Mouse (Mus musculus): Measurements from ENCODE around the gene Nyap1. TPM values are rescaled to one million over a fixed set of nuclear protein-coding genes. Genes with fewer than 3 reads are reported as not detected.

The Nyap1 gene
- polyA plus RNA-seq, 1 experiment from 2014 or later: 4.4 TPM

DNA sequence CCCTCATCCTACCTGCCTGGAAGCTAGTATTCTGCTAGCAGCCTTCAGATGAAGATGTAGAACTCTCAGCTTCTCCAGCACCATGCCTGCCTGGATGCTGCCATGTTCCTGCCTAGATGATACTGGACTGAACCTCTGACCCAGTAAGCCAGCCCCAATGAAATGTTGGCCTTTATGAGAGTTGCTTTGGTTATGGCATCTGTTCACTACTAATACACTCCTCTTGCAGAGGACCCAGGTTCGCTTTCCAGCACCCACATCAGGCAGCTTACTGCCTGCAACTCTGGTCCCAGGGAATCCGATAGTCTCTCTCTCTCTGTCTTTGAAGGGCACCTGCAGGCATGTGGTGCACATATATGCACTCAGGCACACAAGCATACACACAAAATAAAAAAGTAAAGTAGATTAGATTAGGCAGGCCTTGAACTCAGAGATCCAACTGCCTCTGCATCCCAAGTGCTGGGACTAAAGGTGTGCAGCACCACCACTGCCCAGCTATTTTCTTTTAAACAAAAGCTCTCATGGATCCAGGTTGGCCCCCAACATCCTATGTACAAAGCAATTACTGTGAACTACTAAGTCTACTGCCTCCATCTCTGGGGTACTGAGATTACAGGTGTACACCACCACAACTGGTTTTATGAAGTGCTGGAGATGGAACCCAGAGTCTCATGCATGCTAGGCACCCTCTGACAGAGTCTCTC is 34.3 kb upstream of the Nyap1 start:
- no peak overlapping the region for H3K4me2 ChIP-seq (ENCODE audit: low read depth)
- H3K27ac ChIP-seq (ENCODE audit: low read depth, low read length): no peak overlapping the region
- no peak for DNase-seq (ENCODE audit: low spot score)
- ATAC-seq (ENCODE audit: insufficient read depth, low FRiP score, low TSS enrichment): no peak
- peaks cover 10% of the 10 kb centered on the region for H3K4me1 ChIP-seq (ENCODE audit: control insufficient read depth, insufficient read depth, low read length)
- WGBS: 94% methylated on average over 2 of the region's 2 CpGs
- no peaks in the 10 kb centered on the region for H3K27me3 ChIP-seq (ENCODE audit: control insufficient read depth, insufficient read depth, low read length)
- H3K9ac ChIP-seq (ENCODE audit: low read length): no peak overlapping the region
- peaks cover 2% of the 10 kb centered on the region; the same call in 1 of the 2 replicates for H3K36me3 ChIP-seq (ENCODE audit: control insufficient read depth, insufficient read depth, low read length)
- H3K9me3 ChIP-seq (ENCODE audit: control insufficient read depth, low read length): no peaks in the 10 kb centered on the region
- no peak overlapping the region for H3K4me3 ChIP-seq (ENCODE audit: low read depth, low read length)

DNA sequence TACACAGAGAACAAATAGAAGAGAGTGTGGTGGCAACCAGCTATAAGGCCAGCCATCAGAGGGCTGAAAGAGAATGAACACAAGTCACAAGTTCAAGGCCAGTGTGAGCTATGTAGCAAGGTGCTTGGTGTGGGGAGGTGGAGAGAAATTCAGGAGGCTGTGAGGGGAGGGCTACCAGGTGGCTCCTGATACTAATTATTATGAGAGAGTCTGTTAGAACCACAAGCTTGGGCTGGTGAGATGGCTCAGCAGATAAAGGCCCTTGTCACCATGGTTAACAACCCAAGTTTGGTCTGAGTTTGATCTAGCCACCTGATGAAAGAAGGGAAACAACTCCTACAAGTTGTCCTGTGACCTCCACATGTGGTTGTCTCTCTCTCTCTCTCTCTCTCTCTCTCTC is 31.3 kb upstream of the Nyap1 start:
- Histone ChIP-seq H3K27ac (ENCODE audit: low read depth, low read length) (no peak overlapping the region), H3K9ac (ENCODE audit: low read length) (no peak overlapping the region), H3K36me3 (ENCODE audit: control insufficient read depth, insufficient read depth, low read length) (no peaks in the 10 kb centered on the region), H3K4me2 (ENCODE audit: low read depth) (no peak overlapping the region), H3K4me1 (ENCODE audit: control insufficient read depth, insufficient read depth, low read length) (no peaks in the 10 kb centered on the region), H3K4me3 (ENCODE audit: low read depth, low read length) (no peak overlapping the region), H3K27me3 (ENCODE audit: control insufficient read depth, insufficient read depth, low read length) (no peaks in the 10 kb centered on the region), H3K9me3 (ENCODE audit: control insufficient read depth, low read length) (no peaks in the 10 kb centered on the region)
- ATAC-seq (ENCODE audit: insufficient read depth, low FRiP score, low TSS enrichment) (no peak), DNase-seq (ENCODE audit: low spot score) (no peak)

DNA sequence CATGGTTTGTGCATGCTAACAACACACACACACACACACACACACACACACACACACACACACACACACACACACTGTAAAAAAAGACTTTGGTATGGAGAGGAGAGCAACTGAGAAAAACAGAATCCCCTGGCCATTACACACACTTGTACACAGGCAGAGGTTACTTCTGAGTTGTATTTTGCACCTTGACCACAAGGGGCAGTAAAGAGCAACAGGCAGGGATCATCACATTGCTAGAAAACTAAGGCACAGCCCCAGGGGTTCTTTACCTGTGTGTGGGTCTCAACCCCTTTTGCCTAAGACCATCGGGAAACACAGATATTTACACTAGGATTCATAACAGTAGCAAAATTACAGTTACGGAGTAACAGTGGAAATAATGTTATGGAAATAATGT is 29.3 kb upstream of the Nyap1 start:
- H3K36me3 ChIP-seq (ENCODE audit: control insufficient read depth, insufficient read depth, low read length): no peaks in the 10 kb centered on the region
- H3K4me3 ChIP-seq (ENCODE audit: low read depth, low read length): no peak overlapping the region
- WGBS: 47% methylated on average over 2 of the region's 2 CpGs
- no peaks in the 10 kb centered on the region for H3K27me3 ChIP-seq (ENCODE audit: control insufficient read depth, insufficient read depth, low read length)
- peak; percentile 37 for DNase-seq (ENCODE audit: low spot score)
- no peaks in the 10 kb centered on the region for H3K9me3 ChIP-seq (ENCODE audit: control insufficient read depth, low read length)
- H3K27ac ChIP-seq (ENCODE audit: low read depth, low read length): no peak overlapping the region
- H3K4me2 ChIP-seq (ENCODE audit: low read depth): no peak overlapping the region
- H3K9ac ChIP-seq (ENCODE audit: low read length): no peak overlapping the region
- H3K4me1 ChIP-seq (ENCODE audit: control insufficient read depth, insufficient read depth, low read length): no peaks in the 10 kb centered on the region
- no peak for ATAC-seq (ENCODE audit: insufficient read depth, low FRiP score, low TSS enrichment)

DNA sequence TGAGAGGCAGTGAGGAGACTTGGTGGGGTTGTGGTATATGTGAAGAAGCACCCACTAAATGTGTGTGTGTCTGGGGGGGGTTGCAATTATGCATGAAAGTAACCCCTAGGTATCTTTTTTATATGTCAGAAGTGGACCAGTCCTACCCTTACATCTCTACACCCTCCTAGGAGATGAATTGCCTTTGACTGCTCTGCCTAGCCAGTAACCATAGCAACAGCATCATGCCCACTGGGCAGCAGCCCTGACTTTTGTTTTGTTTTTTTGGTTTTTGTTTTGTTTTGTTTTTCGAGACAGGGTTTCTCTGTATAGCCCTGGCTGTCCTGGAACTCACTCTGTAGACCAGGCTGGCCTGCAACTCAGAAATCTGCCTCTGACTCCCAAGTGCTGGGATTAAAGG is 27.1 kb upstream of the Nyap1 start:
- Histone ChIP-seq H3K4me3 (ENCODE audit: low read depth, low read length) (no peak overlapping the region), H3K27me3 (ENCODE audit: control insufficient read depth, insufficient read depth, low read length) (no peaks in the 10 kb centered on the region), H3K4me2 (ENCODE audit: low read depth) (no peak overlapping the region), H3K9me3 (ENCODE audit: control insufficient read depth, low read length) (no peaks in the 10 kb centered on the region), H3K4me1 (ENCODE audit: control insufficient read depth, insufficient read depth, low read length) (no peaks in the 10 kb centered on the region), H3K9ac (ENCODE audit: low read length) (no peak overlapping the region), H3K27ac (ENCODE audit: low read depth, low read length) (no peak overlapping the region), H3K36me3 (ENCODE audit: control insufficient read depth, insufficient read depth, low read length) (no peaks in the 10 kb centered on the region)
- WGBS: 43% methylated on average over 1 of the region's 1 CpGs
- DNase-seq (ENCODE audit: low spot score): no peak
- no peak for ATAC-seq (ENCODE audit: insufficient read depth, low FRiP score, low TSS enrichment)

- Histone ChIP-seq H3K4me1 (ENCODE audit: control insufficient read depth, insufficient read depth, low read length) (no peaks in the 10 kb centered on the region), H3K36me3 (ENCODE audit: control insufficient read depth, insufficient read depth, low read length) (no peaks in the 10 kb centered on the region), H3K4me3 (ENCODE audit: low read depth, low read length) (no peak overlapping the region), H3K9ac (ENCODE audit: low read length) (no peak overlapping the region), H3K27me3 (ENCODE audit: control insufficient read depth, insufficient read depth, low read length) (no peaks in the 10 kb centered on the region), H3K9me3 (ENCODE audit: control insufficient read depth, low read length) (no peaks in the 10 kb centered on the region), H3K4me2 (ENCODE audit: low read depth) (no peak overlapping the region), H3K27ac (ENCODE audit: low read depth, low read length) (no peak overlapping the region)
- no peak for ATAC-seq (ENCODE audit: insufficient read depth, low FRiP score, low TSS enrichment)
- WGBS: 65% methylated on average over 3 of the region's 3 CpGs
- DNase-seq (ENCODE audit: low spot score): peak; percentile 55
Measured at GRCm38 (mm10) chr5:137766270-137766669, 24.9 kb upstream of the Nyap1 start.

DNA sequence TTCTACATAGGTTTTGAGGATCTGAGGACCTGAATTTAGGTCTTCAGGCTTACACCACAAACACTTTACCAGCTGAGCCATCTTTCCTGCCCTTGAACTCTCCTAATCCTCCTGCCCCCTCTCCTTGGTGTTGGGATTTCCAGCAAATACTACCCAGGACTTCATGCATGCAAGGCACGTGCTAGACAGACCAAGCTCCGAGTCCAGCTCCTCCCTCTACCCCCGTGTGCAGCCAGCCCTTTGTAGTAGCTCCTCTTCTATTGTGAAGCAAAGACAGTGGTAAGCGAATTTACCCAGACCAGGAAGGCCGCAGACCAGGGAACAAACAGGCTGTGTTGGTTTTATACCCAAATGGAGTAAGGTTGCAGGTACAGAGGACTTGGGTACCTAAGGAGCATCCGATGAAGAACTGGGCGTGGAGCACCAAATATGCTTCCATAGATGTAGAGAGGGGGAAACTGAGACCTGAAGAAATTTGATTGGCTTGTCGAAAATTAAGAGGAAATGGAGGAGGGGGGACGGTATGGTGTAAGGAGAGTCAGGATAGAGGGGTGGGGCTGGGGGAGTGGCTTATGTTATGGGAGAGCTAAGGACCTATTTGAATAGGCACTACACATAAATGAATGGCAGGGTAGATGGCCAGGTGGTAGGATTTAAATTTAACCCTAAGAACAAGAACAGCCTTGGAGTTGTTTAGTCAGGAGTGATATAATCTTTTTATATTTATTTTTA is 23.4 kb upstream of the Nyap1 start:
- no peaks in the 10 kb centered on the region for H3K9me3 ChIP-seq (ENCODE audit: control insufficient read depth, low read length)
- H3K4me3 ChIP-seq (ENCODE audit: low read depth, low read length): no peak overlapping the region
- DNase-seq (ENCODE audit: low spot score): no peak
- no peak overlapping the region for H3K9ac ChIP-seq (ENCODE audit: low read length)
- H3K36me3 ChIP-seq (ENCODE audit: control insufficient read depth, insufficient read depth, low read length): no peaks in the 10 kb centered on the region
- no peak for ATAC-seq (ENCODE audit: insufficient read depth, low FRiP score, low TSS enrichment)
- H3K4me1 ChIP-seq (ENCODE audit: control insufficient read depth, insufficient read depth, low read length): no peaks in the 10 kb centered on the region
- no peaks in the 10 kb centered on the region for H3K27me3 ChIP-seq (ENCODE audit: control insufficient read depth, insufficient read depth, low read length)
- WGBS: 59% methylated on average over 9 of the region's 9 CpGs
- H3K27ac ChIP-seq (ENCODE audit: low read depth, low read length): no peak overlapping the region
- no peak overlapping the region for H3K4me2 ChIP-seq (ENCODE audit: low read depth)

- Histone ChIP-seq H3K4me1 (ENCODE audit: control insufficient read depth, insufficient read depth, low read length) (no peaks in the 10 kb centered on the region), H3K9ac (ENCODE audit: low read length) (no peak overlapping the region), H3K36me3 (ENCODE audit: control insufficient read depth, insufficient read depth, low read length) (no peaks in the 10 kb centered on the region), H3K4me3 (ENCODE audit: low read depth, low read length) (no peak overlapping the region), H3K27me3 (ENCODE audit: control insufficient read depth, insufficient read depth, low read length) (no peaks in the 10 kb centered on the region), H3K4me2 (ENCODE audit: low read depth) (no peak overlapping the region), H3K27ac (ENCODE audit: low read depth, low read length) (no peak overlapping the region), H3K9me3 (ENCODE audit: control insufficient read depth, low read length) (no peaks in the 10 kb centered on the region)
- 32% methylated on average over 4 of the region's 4 CpGs for WGBS
- DNase-seq (ENCODE audit: low spot score) (peak; percentile 75), ATAC-seq (ENCODE audit: insufficient read depth, low FRiP score, low TSS enrichment) (peak; percentile 32; the same call in 1 of the 2 replicates)
Measured at GRCm38 (mm10) chr5:137759971-137760412, 18.6 kb upstream of the Nyap1 start.

DNA sequence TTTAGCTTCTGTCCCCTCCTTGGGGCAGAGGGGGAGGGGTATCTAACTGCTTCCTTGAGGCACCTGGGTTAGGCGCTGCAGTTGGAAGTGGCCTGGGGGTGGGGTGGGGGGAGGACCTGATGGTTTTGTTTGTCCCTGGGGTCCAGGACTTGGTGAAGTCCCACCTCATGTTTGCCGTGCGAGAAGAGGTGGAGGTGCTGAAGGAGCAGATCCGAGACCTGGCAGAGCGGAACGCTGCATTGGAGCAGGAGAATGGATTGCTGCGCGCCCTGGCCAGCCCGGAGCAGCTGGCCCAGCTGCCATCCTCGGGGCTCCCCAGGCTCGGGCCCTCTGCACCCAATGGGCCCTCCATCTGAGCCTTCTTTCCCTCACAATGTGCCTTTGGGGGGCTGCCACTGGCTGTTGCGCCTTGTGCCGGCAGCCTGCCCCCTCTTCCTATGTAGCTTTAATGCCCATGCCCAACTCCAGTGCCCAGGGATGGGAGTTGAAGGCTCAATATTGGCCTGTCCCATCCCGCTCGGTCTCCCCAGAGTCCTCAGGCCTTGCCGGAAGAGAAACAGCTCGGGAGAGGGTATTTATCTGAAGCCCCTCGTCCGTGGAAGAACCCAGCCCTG is 17.6 kb upstream of the Nyap1 start:
- DNase-seq (ENCODE audit: low spot score) (no peak), ATAC-seq (ENCODE audit: insufficient read depth, low FRiP score, low TSS enrichment) (no peak)
- Histone ChIP-seq H3K9ac (ENCODE audit: low read length) (no peak overlapping the region), H3K4me2 (ENCODE audit: low read depth) (no peak overlapping the region), H3K27ac (ENCODE audit: low read depth, low read length) (no peak overlapping the region), H3K4me1 (ENCODE audit: control insufficient read depth, insufficient read depth, low read length) (no peaks in the 10 kb centered on the region), H3K4me3 (ENCODE audit: low read depth, low read length) (no peak overlapping the region), H3K36me3 (ENCODE audit: control insufficient read depth, insufficient read depth, low read length) (no peaks in the 10 kb centered on the region), H3K27me3 (ENCODE audit: control insufficient read depth, insufficient read depth, low read length) (no peaks in the 10 kb centered on the region), H3K9me3 (ENCODE audit: control insufficient read depth, low read length) (no peaks in the 10 kb centered on the region)
- 91% methylated on average over 19 of the region's 19 CpGs for WGBS
